In the genomic region with DNA sequence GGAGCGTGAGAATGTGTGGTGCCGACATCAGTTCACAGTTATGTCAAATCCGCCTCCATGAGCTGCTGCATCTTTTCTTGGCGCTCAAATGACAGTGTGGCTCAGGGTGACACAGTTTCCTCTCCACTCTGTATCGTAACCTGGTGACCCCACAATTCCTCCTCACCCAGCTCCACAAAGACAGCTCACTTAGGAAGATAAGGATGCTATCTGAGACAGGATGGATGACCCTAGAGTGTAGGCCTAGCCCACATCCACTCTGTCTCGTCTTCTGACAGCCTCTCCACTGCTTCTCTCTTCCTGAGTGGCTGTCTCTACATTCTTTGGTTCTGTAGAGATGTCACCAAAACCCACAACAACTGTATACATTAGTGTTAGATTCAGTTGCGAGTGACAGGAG, we compare ENCODE assay signal across 22 mouse cellular contexts. TPM values are rescaled to one million over a fixed set of nuclear protein-coding genes. Genes with fewer than 3 reads are reported as not detected.
A peak's percentile ranks its signal among the peaks of the same experiment; 100 is the strongest.
DNase-seq lines count a peak whose midpoint lies in the region; ATAC-seq lines count a peak whose summit lies in the region.
"Had no signal": no experiment of that assay in that cellular context is flagged by ENCODE, and none has a peak within 500 bp of the region (broad histone marks: within the 10 kb centered on the region; RNA-seq: fewer than 3 reads in every experiment).

No protein-coding gene starts in this region.

- intact Hi-C loops in heart, postnatal 36 days (cut with DNase I), result no loop called here

- no peak overlapping the region for H3K27ac ChIP-seq in heart, embryonic 14.5 days (replicated peaks in 1 of 2; ENCODE audit: control insufficient read depth in 1 of 2, insufficient read depth in 1 of 2, low read depth in 2 of 2, low read length in 2 of 2)
- H3K27ac ChIP-seq in lung, embryonic 15.5 days, result no peak overlapping the region
- H3K27ac ChIP-seq: embryonic facial prominence, embryonic 13.5 days; forebrain, embryonic 12.5 days; hindbrain, embryonic 10.5 days; hindbrain, embryonic 14.5 days had no signal

- H3K4me3 ChIP-seq in heart, embryonic 14.5 days (ENCODE audit: control insufficient read depth in 1 of 2, insufficient read depth in 1 of 2, low read depth in 1 of 2, low read length in 2 of 2), result no peak overlapping the region
- no peak overlapping the region for H3K4me3 ChIP-seq in lung, embryonic 15.5 days
- H3K4me3 ChIP-seq: embryonic facial prominence, embryonic 13.5 days; forebrain, embryonic 12.5 days; hindbrain, embryonic 10.5 days had no signal

- WGBS in heart, embryonic 14.5 days, result 19% methylated on average over 7 of the region's 7 CpGs
- WGBS in lung, embryonic 15.5 days, result 28% methylated on average over 7 of the region's 7 CpGs

- no peaks in the 10 kb centered on the region for H3K27me3 ChIP-seq in heart, embryonic 14.5 days (ENCODE audit: control insufficient read depth, insufficient read depth, low read length)
- H3K27me3 ChIP-seq in lung, embryonic 15.5 days, result no peaks in the 10 kb centered on the region
- H3K27me3 ChIP-seq: CH12.LX; embryonic facial prominence, embryonic 13.5 days; forebrain, embryonic 12.5 days had no signal

- no peak overlapping the region for H3K9ac ChIP-seq in heart, embryonic 14.5 days (ENCODE audit: low read length)
- H3K9ac ChIP-seq in lung, embryonic 15.5 days, result no peak overlapping the region
- H3K9ac ChIP-seq: embryonic facial prominence, embryonic 13.5 days; forebrain, embryonic 12.5 days; hindbrain, embryonic 14.5 days had no signal

- H3K9me3 ChIP-seq in heart, embryonic 14.5 days (ENCODE audit: control insufficient read depth, low read length), result no peaks in the 10 kb centered on the region
- no peaks in the 10 kb centered on the region for H3K9me3 ChIP-seq in lung, embryonic 15.5 days
- H3K9me3 ChIP-seq: embryonic facial prominence, embryonic 13.5 days; forebrain, embryonic 12.5 days; hindbrain, embryonic 10.5 days had no signal

- DNase-seq in heart, postnatal 36 days, result no peak
- DNase-seq in lung, postnatal 4 days, result no peak
- peak; percentile 23 for DNase-seq in brain, adult 2 months (ENCODE audit: low read depth, low spot score)
- DNase-seq: adrenal gland, postnatal 14 days; cerebellum, adult 18-20 months; cerebellum, adult 9-11 months; cerebellum, postnatal 36 days; gastrocnemius, postnatal 10 days; heart, postnatal 14 days had no signal

- no peak overlapping the region for H3K4me2 ChIP-seq in heart, embryonic 14.5 days (ENCODE audit: low read length)
- H3K4me2 ChIP-seq in lung, embryonic 15.5 days, result no peak overlapping the region
- H3K4me2 ChIP-seq: embryonic facial prominence, embryonic 13.5 days; forebrain, embryonic 12.5 days; heart, embryonic 11.5 days; hindbrain, embryonic 14.5 days had no signal

- peak; percentile 21; the same call in 1 of the 2 replicates for ATAC-seq in heart, embryonic 14.5 days (ENCODE audit: insufficient number of reproducible peaks, insufficient read depth, low FRiP score, low read depth)
- ATAC-seq in lung, embryonic 15.5 days (ENCODE audit: borderline replicate concordance, extremely low read depth, low FRiP score, low TSS enrichment), result peak; percentile 46; the same call in 1 of the 2 replicates
- peak; percentile 13; the same call in 1 of the 2 replicates for ATAC-seq in neutrophil, adult 5-6 weeks (ENCODE audit: extremely low read depth, insufficient number of reproducible peaks, low FRiP score, poor library complexity, severe bottlenecking)
- ATAC-seq: activated CD4-positive, CD25-positive, alpha-beta regulatory T cell, adult 4 months; forebrain, embryonic 16.5 days; Patski had no signal

- no peaks in the 10 kb centered on the region for H3K36me3 ChIP-seq in heart, embryonic 14.5 days (ENCODE audit: control insufficient read depth, insufficient read depth, low read length)
- H3K36me3 ChIP-seq in lung, embryonic 15.5 days, result no peaks in the 10 kb centered on the region
- H3K36me3 ChIP-seq: embryonic facial prominence, embryonic 13.5 days; forebrain, embryonic 12.5 days; hindbrain, embryonic 10.5 days had no signal

- peaks cover 5 to 8% of the 10 kb centered on the region in 2 experiments; a peak in 3 of 4 replicates for H3K4me1 ChIP-seq in heart, embryonic 14.5 days (ENCODE audit: control insufficient read depth in 2 of 2, insufficient read depth in 2 of 2, low read length in 2 of 2)
- no peaks in the 10 kb centered on the region for H3K4me1 ChIP-seq in lung, embryonic 15.5 days
- H3K4me1 ChIP-seq: embryonic facial prominence, embryonic 13.5 days; forebrain, embryonic 12.5 days; hindbrain, embryonic 10.5 days had no signal

RNA-seq across cellular contexts. Expression of a gene that starts 9.1 kb away (rescaled TPM):
- 0.46 and 0.91 TPM in 2 replicates for polyA plus RNA-seq in heart, embryonic 14.5 days (2014; fragmentation: Nextera tagmentation; extraction: Ambion mirVana)
- under 1 TPM in 1 of 2 experiments, not detected in 1; 0.19 TPM for total RNA-seq in heart, postnatal 36 days (2021)
- polyA plus RNA-seq in lung, embryonic 15.5 days (2015; fragmentation: Nextera tagmentation; extraction: Ambion mirVana), result 5.8 and 6.6 TPM in 2 replicates
- not detected in 2 replicates for total RNA-seq in neutrophil, adult 5-6 weeks (2017)
- total RNA-seq: adrenal gland, adult 18-20 months; gastrocnemius, postnatal 10 days had no signal
- polyA plus RNA-seq: embryonic facial prominence, embryonic 13.5 days had no signal

RNA-seq across cellular contexts. Expression of a gene that starts 33.6 kb away (rescaled TPM):
- not detected in 2 replicates for polyA plus RNA-seq in heart, embryonic 14.5 days (2014; fragmentation: Nextera tagmentation; extraction: Ambion mirVana)
- total RNA-seq in heart, postnatal 36 days (2021), result under 1 TPM in 1 of 2 experiments, not detected in 1; 0.14 TPM
- 0.35 TPM in 2 replicates for polyA plus RNA-seq in lung, embryonic 15.5 days (2015; fragmentation: Nextera tagmentation; extraction: Ambion mirVana)
- total RNA-seq in neutrophil, adult 5-6 weeks (2017), result not detected in 2 replicates
- total RNA-seq: gastrocnemius, postnatal 10 days had no signal
- polyA plus RNA-seq: activated CD4-positive, CD25-positive, alpha-beta regulatory T cell, adult 4 months; embryonic facial prominence, embryonic 13.5 days; forebrain, embryonic 12.5 days; forebrain, embryonic 16.5 days; hindbrain, embryonic 10.5 days; hindbrain, embryonic 14.5 days had no signal

RNA-seq across cellular contexts. Expression of a gene that starts 55.4 kb away (rescaled TPM):
- polyA plus RNA-seq in heart, embryonic 14.5 days (2014; fragmentation: Nextera tagmentation; extraction: Ambion mirVana), result 9.8 and 10.7 TPM in 2 replicates
- 1 to 10 TPM; 9.0 to 9.7 TPM for total RNA-seq in heart, postnatal 36 days (2021)
- polyA plus RNA-seq in lung, embryonic 15.5 days (2015; fragmentation: Nextera tagmentation; extraction: Ambion mirVana), result 22.2 and 22.4 TPM in 2 replicates
- total RNA-seq in neutrophil, adult 5-6 weeks (2017), result 26.2 and 29.7 TPM in 2 replicates
